Mouse (Mus musculus) regulatory T cell (primary cell): ENCODE data around the gene Parp11.

Experiments
- in situ Hi-C: fragments of 300-600 bp; cut with MboI, MseI; formaldehyde crosslinking; loops from one replicate; pipeline ENCODE4 v1.15.1; 2025; ENCODE audit warnings: high pct_unique_total_duplicates

Gene Parp11

DNA sequence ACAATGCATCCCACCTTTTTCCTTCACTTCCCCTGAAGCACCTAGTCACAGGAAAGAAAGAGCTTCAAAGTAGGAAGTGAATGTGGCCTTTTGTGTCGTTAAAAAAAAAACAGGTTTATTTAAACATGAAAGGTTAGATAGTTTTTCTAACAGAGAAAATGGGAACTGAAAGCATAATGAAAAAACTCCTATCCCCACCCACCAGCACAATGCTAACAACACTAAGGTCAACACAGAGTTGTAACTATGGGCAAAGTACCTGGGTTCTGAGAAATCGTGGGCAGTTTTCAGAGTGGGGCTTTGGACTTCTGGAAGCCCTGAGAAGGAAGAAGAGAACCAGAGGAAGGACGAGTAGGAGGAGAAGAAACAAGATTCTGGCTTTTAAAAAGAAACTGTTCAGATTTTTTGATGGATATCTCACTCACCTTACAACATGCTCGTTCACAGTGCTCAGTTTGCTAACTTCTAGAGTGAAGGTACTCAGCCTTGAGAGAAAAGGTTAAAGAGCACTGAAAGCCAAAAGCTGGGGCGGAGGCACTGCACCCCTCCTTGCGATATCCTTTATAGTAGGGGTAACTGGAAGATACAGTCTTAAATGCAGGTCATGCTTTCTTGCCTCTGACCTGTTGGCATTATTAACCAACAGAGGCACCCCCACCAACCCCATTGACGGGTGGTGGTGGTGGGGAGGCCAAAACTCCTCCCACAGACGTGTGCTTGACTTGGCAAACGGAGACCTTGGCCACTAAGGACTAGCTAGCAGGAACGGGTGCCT, 1.2 kb downstream of the Parp11 start:
- in situ Hi-C loops: loop anchor here (5.0 kb wide), 2 partner anchors 176 to 301 kb away; no protein-coding TSS in a partner anchor

GRCm38 (mm10) chr6:127448869-127449268, 2.2 kb downstream of the Parp11 start:
- in situ Hi-C loops: loop anchor here (5.0 kb wide), 2 partner anchors 177 to 302 kb away; no protein-coding TSS in a partner anchor

- in situ Hi-C loops: loop anchor here (5.0 kb wide), 2 partner anchors 177 to 302 kb away; no protein-coding TSS in a partner anchor
Measured at GRCm38 (mm10) chr6:127449531-127450422, 3.1 kb downstream of the Parp11 start.

GRCm38 (mm10) chr6:127453407-127454343, 7.0 kb downstream of the Parp11 start:
- in situ Hi-C loops: no loop called here

- in situ Hi-C loops: no loop called here
Measured at GRCm38 (mm10) chr6:127454344-127454707, 7.7 kb downstream of the Parp11 start.

- in situ Hi-C loops: no loop called here
Measured at GRCm38 (mm10) chr6:127454809-127455208, 8.2 kb downstream of the Parp11 start.

GRCm38 (mm10) chr6:127455440-127455839, 8.8 kb downstream of the Parp11 start:
- in situ Hi-C loops: no loop called here

GRCm38 (mm10) chr6:127456769-127457168, 10.1 kb downstream of the Parp11 start:
- in situ Hi-C loops: no loop called here

DNA sequence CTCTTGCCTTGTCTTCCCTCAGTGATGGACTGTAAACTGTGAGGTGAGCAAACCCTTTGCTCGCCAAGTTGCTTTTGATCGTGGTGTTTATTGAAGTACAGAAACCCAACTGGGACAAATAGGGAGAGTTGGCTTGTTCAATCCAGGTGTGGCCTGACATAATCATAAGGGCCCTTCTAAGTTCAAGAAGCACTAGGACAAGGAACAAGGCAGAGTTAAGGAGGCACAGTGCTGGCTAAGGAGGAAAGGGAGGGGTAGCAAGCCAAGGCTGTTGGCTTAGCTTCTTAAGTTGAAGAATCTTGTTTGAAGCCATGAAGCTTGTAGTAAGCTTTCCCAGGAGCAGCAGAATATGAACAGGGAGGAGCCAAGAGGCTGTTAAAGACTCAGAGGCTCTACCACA, 13.1 kb downstream of the Parp11 start:
- in situ Hi-C loops: no loop called here

GRCm38 (mm10) chr6:127461491-127461890, 14.9 kb downstream of the Parp11 start:
- in situ Hi-C loops: no loop called here

DNA sequence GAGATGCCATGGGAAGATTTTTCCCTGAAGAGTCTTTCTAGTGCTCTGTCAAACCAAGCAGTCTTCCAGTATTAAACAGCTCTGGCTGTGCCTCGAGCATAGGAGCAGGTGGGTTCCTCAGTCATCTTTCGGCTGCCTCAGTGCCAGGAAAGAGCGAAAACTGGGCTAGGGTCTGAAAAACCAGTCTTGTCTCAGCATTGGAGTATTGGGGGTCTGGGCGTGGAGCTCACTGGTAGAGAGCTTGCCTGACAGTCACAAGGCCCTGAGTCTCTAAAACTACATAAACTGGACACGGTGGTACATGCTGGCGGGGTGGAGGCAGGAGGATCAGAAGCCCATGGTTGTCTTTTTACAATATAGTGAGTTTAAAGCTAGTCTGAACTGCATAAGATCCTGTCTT, 15.6 kb downstream of the Parp11 start:
- in situ Hi-C loops: no loop called here

DNA sequence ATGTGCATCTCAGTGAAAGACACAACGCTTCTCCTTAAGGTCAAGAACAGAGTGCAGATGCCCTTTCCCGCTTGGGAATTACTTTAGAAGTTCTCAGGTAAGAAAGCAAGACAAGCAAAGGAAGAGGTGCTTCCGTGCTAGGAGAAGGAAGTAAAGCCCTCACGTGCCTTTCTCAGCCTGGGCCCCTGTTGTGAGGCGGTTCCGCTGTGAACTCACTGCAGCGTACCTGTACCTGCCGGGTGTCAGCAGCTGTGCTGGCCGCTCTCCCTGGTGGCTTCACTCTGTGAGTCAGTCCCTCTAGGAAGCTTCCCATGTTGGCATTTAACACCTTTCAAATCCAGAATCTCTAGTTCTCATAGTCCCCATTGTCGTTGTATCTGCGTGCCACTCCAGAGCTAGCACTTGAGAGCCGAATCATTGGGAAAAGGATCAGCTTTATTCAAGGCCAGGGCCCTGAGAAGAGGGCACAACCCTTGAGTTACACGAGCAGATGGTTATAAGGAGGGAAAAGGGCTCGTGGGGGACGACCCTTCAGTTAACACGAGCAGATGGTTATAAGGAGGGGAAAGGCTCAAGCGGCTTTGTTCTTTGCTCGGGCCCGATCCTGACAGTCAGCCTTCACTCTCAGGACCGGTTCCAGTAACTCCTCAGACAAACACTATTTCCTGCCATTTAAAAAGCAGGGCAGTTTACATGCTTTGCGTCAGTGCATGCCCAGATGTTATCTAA, 16.8 kb downstream of the Parp11 start:
- in situ Hi-C loops: no loop called here

GRCm38 (mm10) chr6:127464523-127464922, 17.9 kb downstream of the Parp11 start:
- in situ Hi-C loops: no loop called here

- in situ Hi-C loops: no loop called here
Measured at GRCm38 (mm10) chr6:127466749-127467310, 20.2 kb downstream of the Parp11 start.

DNA sequence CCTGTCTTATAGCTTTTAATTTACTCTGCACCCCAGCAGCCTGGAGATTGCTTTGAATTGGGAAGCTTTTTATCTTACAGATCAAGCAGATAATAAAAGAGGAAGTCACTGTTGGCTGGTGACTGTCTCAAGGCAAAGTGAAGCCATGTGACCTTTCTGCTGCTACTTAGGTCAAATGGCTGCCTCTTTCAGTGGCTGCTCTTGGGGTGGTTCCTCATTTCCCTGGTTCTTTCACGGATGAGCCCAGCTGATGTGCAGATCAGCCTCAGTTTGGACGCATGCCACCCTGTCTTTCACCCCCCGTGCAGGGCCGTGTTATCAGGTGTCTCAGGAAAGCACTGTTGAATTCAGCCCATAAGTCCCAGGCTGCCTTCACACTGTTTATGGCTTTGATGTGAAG, 25.4 kb downstream of the Parp11 start:
- in situ Hi-C loops: no loop called here

GRCm38 (mm10) chr6:127473961-127474360, 27.3 kb downstream of the Parp11 start:
- in situ Hi-C loops: no loop called here

- in situ Hi-C loops: no loop called here
Measured at GRCm38 (mm10) chr6:127475231-127475630, 28.6 kb downstream of the Parp11 start.

- in situ Hi-C loops: no loop called here
Measured at GRCm38 (mm10) chr6:127491046-127491445, 44.4 kb downstream of the Parp11 start.

DNA sequence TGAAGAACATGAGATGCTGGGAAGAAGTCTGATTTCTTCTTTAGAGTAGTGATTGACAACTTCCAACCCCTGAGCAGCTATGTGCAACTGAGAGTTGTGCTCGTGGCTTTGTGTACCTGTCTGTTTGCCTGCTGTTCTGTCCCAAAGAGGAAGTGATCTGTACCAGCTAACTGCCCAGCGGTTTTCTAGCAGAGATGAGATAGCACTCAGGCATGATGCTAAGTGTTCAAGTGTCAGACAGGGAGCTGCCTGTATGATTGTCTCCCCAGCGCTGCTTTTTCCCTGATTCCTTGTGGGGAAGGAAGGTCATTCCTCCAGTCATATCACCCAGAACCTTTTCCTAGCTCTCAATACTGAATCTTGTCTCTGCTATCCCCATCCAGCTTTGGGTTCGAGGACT, 45.9 kb downstream of the Parp11 start:
- in situ Hi-C loops: no loop called here

DNA sequence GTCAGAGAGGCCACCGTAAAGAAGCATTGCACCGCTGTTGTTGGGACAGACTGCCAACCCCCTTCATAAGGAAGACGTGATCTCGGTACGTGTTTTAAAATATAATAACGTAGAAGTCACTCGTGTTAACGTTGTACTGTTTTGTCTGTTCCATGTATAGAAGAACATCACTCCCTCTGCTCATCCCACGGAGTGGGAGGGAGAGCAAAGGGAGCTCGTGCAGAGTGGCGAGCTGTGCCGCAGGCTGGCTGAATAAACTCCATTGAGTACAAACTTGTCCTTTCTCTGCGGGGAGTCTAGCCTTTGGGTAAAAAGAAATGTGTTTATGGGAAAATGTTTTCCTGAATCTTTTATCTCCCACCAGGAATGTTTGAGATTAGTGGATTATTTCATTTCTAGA, 47.1 kb downstream of the Parp11 start:
- in situ Hi-C loops: no loop called here
